Mouse (Mus musculus): ENCODE data around the gene Scnm1. TPM values are rescaled to one million over a fixed set of nuclear protein-coding genes. Genes with fewer than 3 reads are reported as not detected.

Gene Scnm1
- 57.0 and 62.3 TPM in 2 replicates for polyA plus RNA-seq (2015; fragmentation: Nextera tagmentation; extraction: Ambion mirVana)

DNA sequence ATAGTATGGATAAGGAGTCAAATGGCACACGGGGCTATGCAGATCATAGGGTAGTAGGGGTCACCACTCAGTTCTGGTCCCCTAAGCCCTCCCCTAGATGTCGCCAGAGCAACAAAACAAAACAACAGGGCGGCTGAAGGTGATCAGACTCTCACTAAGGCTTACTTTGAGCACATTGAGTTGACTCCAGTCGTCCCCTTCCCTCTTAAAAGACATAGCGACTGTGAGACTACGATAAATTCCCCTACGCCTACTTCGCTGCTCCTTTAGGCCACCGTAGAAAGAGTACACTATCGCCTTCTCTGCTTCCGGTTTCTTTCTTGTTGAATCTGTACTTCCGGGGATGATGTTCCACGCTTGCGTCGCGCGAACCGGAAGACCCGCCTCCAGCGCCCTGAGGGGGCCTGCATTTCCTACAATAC is at the start of gene Scnm1, which contains the start of gene Lysmd1:
TSS of gene Scnm1 (minus strand) at position 332 of the 422 bp plus-strand sequence.
TSS of gene Lysmd1 (plus strand) at position 409 of the 422 bp plus-strand sequence.
- peaks cover 4% of the 10 kb centered on the region for H3K36me3 ChIP-seq
- H3K27me3 ChIP-seq (replicated peaks): no peaks in the 10 kb centered on the region
- peak within 1 kb of the TSS; percentile 67 for H3K9ac ChIP-seq
- no peaks in the 10 kb centered on the region for H3K9me3 ChIP-seq
- peak; percentile 95 for ATAC-seq
- peak within 1 kb of the TSS; percentile 69 for H3K4me2 ChIP-seq (replicated peaks)
- 0 out of 2 replicates have a peak, but pooled peaks cover 8% of the 10 kb centered on the region for H3K4me1 ChIP-seq (replicated peaks)
- H3K27ac ChIP-seq: peak within 1 kb of the TSS; percentile 63
- WGBS: under 1% methylated on average over 20 of the region's 20 CpGs
- peak within 1 kb of the TSS; percentile 59 for H3K4me3 ChIP-seq (replicated peaks)

DNA sequence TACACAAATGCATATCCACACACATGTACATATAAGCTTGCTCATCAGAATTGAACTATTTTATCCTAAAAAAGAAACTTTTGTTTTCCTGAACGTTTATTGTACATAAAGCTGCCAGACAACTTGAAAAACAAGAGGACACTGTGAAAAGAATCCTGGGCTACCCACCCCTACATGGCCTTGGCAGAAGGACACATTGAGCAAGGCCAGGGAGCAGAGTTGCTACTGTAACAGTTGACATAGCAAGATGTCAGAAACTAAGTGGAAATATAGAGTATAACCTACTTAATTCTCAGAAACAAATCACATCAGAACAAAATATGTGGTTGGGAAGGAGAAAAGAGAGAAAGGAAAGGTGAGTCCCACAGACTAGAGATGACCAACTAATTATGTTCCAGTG is 48.0 kb upstream of the Scnm1 start:
- no peaks in the 10 kb centered on the region for H3K4me1 ChIP-seq (replicated peaks)
- no peak for ATAC-seq
- no peak overlapping the region for H3K9ac ChIP-seq
- no peaks in the 10 kb centered on the region for H3K9me3 ChIP-seq
- H3K4me3 ChIP-seq (replicated peaks): no peak overlapping the region
- peaks cover 16% of the 10 kb centered on the region for H3K36me3 ChIP-seq
- H3K4me2 ChIP-seq (replicated peaks): no peak overlapping the region
- no peaks in the 10 kb centered on the region for H3K27me3 ChIP-seq (replicated peaks)
- no peak overlapping the region for H3K27ac ChIP-seq
- WGBS: 50% methylated on average over 1 of the region's 1 CpGs

GRCm38 (mm10) chr3:95179890-95180289 is 46.1 kb upstream of the Scnm1 start:
- Histone ChIP-seq H3K9me3 (no peaks in the 10 kb centered on the region), H3K4me2 (replicated peaks) (no peak overlapping the region), H3K36me3 (peaks cover 9% of the 10 kb centered on the region; the same call in 1 of the 2 replicates), H3K27me3 (replicated peaks) (no peaks in the 10 kb centered on the region), H3K9ac (no peak overlapping the region), H3K27ac (no peak overlapping the region), H3K4me1 (replicated peaks) (no peaks in the 10 kb centered on the region), H3K4me3 (replicated peaks) (no peak overlapping the region)
- no peak for ATAC-seq
- 56% methylated on average over 3 of the region's 3 CpGs for WGBS

DNA sequence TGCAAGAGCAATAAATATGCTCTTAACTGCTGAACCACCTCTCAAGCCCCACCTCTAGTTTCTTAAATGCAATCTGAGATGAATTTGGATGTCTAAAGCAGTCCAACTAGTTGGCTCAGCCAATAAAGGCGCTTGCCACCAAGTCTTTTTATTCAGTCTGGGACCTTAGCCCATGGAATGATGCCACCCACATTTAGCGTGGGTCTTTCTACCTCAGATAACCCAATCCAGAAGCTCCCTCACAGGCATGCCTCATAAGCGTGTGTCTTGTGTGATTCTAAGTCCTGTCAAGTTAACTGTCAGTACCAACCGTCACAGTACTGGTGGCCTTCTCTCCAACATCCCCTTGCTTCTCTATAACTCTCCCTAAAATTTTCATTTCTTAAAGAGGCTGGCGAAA is 45.1 kb upstream of the Scnm1 start:
- Histone ChIP-seq H3K27me3 (replicated peaks) (0 out of 2 replicates have a peak, but pooled peaks cover 3% of the 10 kb centered on the region), H3K4me3 (replicated peaks) (no peak overlapping the region), H3K27ac (no peak overlapping the region), H3K36me3 (0 out of 2 replicates have a peak, but pooled peaks cover 2% of the 10 kb centered on the region), H3K9ac (no peak overlapping the region), H3K9me3 (no peaks in the 10 kb centered on the region), H3K4me2 (replicated peaks) (no peak overlapping the region), H3K4me1 (replicated peaks) (0 out of 2 replicates have a peak, but pooled peaks cover under 1% of the 10 kb centered on the region)
- 87% methylated on average over 5 of the region's 5 CpGs for WGBS
- ATAC-seq: no peak

DNA sequence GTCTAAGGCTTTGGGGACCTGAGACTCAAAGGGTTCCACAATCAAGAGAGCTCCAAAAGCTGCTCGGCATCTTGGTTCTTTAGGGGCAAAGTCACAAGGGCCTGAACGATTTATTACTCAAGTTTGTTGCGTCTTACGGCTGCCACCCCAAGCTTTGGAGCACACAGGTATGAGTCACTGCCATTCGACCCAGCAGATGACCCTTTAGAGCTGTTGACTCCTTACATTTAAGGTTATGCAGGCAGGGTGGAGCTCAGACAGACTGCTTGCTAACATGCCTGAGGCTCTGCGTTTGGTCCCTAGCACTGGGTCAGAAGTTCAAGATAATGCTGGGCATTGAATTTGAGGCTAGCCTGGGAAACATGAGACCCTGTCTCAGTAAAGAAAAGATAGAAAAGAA is 43.8 kb upstream of the Scnm1 start:
- WGBS: 46% methylated on average over 6 of the region's 6 CpGs
- Histone ChIP-seq H3K27me3 (replicated peaks) (peaks cover 8% of the 10 kb centered on the region), H3K27ac (0 out of 2 replicates have a peak overlapping the region, but pooled peaks have one; percentile 32), H3K9me3 (no peaks in the 10 kb centered on the region), H3K9ac (no peak overlapping the region), H3K36me3 (no peaks in the 10 kb centered on the region), H3K4me3 (replicated peaks) (no peak overlapping the region), H3K4me1 (replicated peaks) (0 out of 2 replicates have a peak, but pooled peaks cover 10% of the 10 kb centered on the region), H3K4me2 (replicated peaks) (no peak overlapping the region)
- ATAC-seq: peak; percentile 77

GRCm38 (mm10) chr3:95176500-95176899 is 42.7 kb upstream of the Scnm1 start:
- no peak for ATAC-seq
- no peak overlapping the region for H3K27ac ChIP-seq
- H3K4me1 ChIP-seq (replicated peaks): 0 out of 2 replicates have a peak, but pooled peaks cover 10% of the 10 kb centered on the region
- no peak overlapping the region for H3K4me2 ChIP-seq (replicated peaks)
- no peaks in the 10 kb centered on the region for H3K9me3 ChIP-seq
- peaks cover 7% of the 10 kb centered on the region; the same call in 1 of the 2 replicates for H3K36me3 ChIP-seq
- 68% methylated on average over 3 of the region's 3 CpGs for WGBS
- no peak overlapping the region for H3K4me3 ChIP-seq (replicated peaks)
- H3K27me3 ChIP-seq (replicated peaks): peaks cover 19% of the 10 kb centered on the region
- H3K9ac ChIP-seq: no peak overlapping the region

- H3K4me1 ChIP-seq (replicated peaks): 0 out of 2 replicates have a peak, but pooled peaks cover 10% of the 10 kb centered on the region
- peaks cover 12% of the 10 kb centered on the region; the same call in 1 of the 2 replicates for H3K36me3 ChIP-seq
- ATAC-seq: peak; percentile 44
- peaks cover 23% of the 10 kb centered on the region for H3K27me3 ChIP-seq (replicated peaks)
- H3K4me2 ChIP-seq (replicated peaks): peak overlapping the region; percentile 66
- H3K9me3 ChIP-seq: no peaks in the 10 kb centered on the region
- 13% methylated on average over 16 of the region's 16 CpGs for WGBS
- no peak overlapping the region for H3K27ac ChIP-seq
- peak overlapping the region; percentile 7; the same call in 1 of the 2 replicates for H3K4me3 ChIP-seq (replicated peaks)
- no peak overlapping the region for H3K9ac ChIP-seq
Measured at GRCm38 (mm10) chr3:95174011-95174592, 40.3 kb upstream of the Scnm1 start.

DNA sequence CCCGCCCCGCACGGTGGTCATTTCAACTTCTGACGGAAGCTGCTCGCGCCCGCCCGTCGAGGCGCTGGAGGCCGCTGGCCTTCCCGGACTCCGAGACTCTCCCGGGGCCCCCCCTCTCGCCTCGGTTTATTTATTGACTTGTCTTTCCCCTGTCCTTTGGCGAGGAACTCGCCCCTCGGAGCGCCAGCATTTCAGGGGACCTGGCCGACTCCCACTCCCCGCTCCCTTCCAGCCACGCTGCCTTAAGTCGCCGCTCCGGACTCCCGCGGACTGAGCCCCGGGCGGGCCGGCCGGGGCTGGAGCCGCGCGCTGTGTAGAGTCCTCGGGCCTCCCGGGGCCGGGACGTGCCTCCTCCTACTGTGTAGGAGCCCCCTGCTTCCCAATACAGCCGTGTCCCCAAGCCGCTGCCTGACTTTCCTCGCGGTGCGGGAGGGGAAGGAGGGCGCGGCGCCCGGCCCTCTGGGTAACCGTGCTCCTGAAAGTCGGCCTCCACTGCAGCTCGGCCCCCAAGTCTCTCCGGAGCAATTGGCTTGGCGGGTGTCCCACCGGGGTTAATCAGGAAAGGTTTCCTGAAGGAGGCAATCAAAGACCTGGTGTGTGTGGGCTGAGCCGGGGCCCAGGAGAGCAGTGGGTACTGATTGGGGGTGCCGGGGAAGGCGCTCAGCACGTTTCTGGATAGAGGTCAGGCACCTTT is 39.6 kb upstream of the Scnm1 start:
- H3K27me3 ChIP-seq (replicated peaks): peaks cover 23% of the 10 kb centered on the region
- H3K4me2 ChIP-seq (replicated peaks): peak overlapping the region; percentile 66
- no peak overlapping the region for H3K27ac ChIP-seq
- peak; percentile 40 for ATAC-seq
- 0 out of 2 replicates have a peak, but pooled peaks cover 10% of the 10 kb centered on the region for H3K4me1 ChIP-seq (replicated peaks)
- peaks cover 12% of the 10 kb centered on the region; the same call in 1 of the 2 replicates for H3K36me3 ChIP-seq
- WGBS: 15% methylated on average over 58 of the region's 58 CpGs
- 0 out of 2 replicates have a peak overlapping the region, but pooled peaks have one; percentile 9 for H3K9ac ChIP-seq
- H3K9me3 ChIP-seq: no peaks in the 10 kb centered on the region
- peak overlapping the region; percentile 29 for H3K4me3 ChIP-seq (replicated peaks)

GRCm38 (mm10) chr3:95172526-95173255 is 38.9 kb upstream of the Scnm1 start:
- Histone ChIP-seq H3K27ac (no peak overlapping the region), H3K4me1 (replicated peaks) (0 out of 2 replicates have a peak, but pooled peaks cover 10% of the 10 kb centered on the region), H3K4me3 (replicated peaks) (peak overlapping the region; percentile 29), H3K9ac (no peak overlapping the region), H3K27me3 (replicated peaks) (peaks cover 23% of the 10 kb centered on the region), H3K4me2 (replicated peaks) (peak overlapping the region; percentile 66), H3K9me3 (no peaks in the 10 kb centered on the region), H3K36me3 (peaks cover 12% of the 10 kb centered on the region; the same call in 1 of the 2 replicates)
- WGBS: 40% methylated on average over 84 of the region's 84 CpGs
- peak; percentile 38; the same call in 1 of the 2 replicates for ATAC-seq

DNA sequence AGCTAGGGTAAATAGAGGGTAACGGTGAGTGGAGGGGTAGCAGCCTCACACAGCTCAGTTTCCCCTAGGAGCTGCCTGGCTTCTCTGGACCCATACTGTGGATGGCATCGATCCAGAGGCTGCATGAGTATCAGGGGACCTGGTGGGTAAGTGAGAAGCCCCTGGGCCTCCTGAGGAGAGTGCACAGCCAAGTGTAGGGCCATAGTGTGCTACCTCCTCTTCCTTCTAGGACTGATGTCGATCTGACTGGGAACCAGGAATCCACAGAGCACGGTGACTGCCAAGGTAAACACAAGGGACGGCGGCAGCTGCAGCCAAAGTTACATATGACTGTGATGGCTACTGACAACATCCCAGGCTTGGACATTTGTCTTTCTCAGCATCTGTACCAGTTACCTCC is 37.3 kb upstream of the Scnm1 start:
- no peak overlapping the region for H3K4me3 ChIP-seq (replicated peaks)
- H3K27me3 ChIP-seq (replicated peaks): peaks cover 23% of the 10 kb centered on the region
- H3K4me1 ChIP-seq (replicated peaks): 0 out of 2 replicates have a peak, but pooled peaks cover 10% of the 10 kb centered on the region
- H3K9ac ChIP-seq: no peak overlapping the region
- H3K36me3 ChIP-seq: peaks cover 12% of the 10 kb centered on the region; the same call in 1 of the 2 replicates
- ATAC-seq: no peak
- H3K9me3 ChIP-seq: no peaks in the 10 kb centered on the region
- no peak overlapping the region for H3K4me2 ChIP-seq (replicated peaks)
- H3K27ac ChIP-seq: no peak overlapping the region
- 70% methylated on average over 6 of the region's 6 CpGs for WGBS

DNA sequence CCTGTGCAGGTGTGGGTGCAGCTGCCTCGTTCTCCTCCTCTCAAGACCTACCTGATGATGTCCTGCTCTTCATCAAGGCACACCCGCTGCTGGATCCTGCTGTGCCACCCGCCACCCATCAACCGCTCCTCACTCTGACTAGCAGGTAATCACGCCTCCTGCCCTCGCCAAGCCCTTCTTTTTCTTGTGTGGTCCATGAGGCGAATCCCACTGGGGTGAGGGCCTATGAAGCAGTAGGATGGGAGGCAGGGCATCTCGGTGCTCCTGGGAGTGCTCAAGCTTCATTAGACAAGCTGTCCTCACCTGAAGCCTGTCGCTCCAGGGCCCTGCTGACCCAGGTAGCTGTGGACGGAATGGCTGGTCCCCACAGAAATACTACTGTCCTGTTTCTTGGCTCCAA is 36.2 kb upstream of the Scnm1 start:
- Histone ChIP-seq H3K9me3 (no peaks in the 10 kb centered on the region), H3K4me2 (replicated peaks) (no peak overlapping the region), H3K9ac (no peak overlapping the region; the same call in 1 of the 2 replicates), H3K27me3 (replicated peaks) (peaks cover 23% of the 10 kb centered on the region), H3K4me3 (replicated peaks) (no peak overlapping the region), H3K4me1 (replicated peaks) (0 out of 2 replicates have a peak, but pooled peaks cover 10% of the 10 kb centered on the region), H3K36me3 (peaks cover 12% of the 10 kb centered on the region; the same call in 1 of the 2 replicates), H3K27ac (no peak overlapping the region)
- no peak for ATAC-seq
- WGBS: 87% methylated on average over 10 of the region's 10 CpGs
